Mouse (Mus musculus) adrenal gland, adult 2 months (tissue): ENCODE data around the gene Slc8a2. TPM values are rescaled to one million over a fixed set of nuclear protein-coding genes. Genes with fewer than 3 reads are reported as not detected.

Source experiments
- DNase-seq: peaks from one replicate; pipeline ENCODE4 v3.0.0; 2021
- polyA plus RNA-seq: library from polyadenylated mRNA; depleted of rRNA; stranded (reverse); fragments of >200 nt; gene quantifications from 2 replicates; pipeline ENCODE4 v1.2.3, GENCODE M21; 2012
- total RNA-seq, 2 experiments: library from RNA; stranded (reverse); gene quantifications; 2 replicates each; pipeline ENCODE4 v1.2.3; 2021

The Slc8a2 gene
- total and polyA plus RNA-seq, 3 experiments = 2.0 to 2.7 (median 2.6) TPM

- no peak for DNase-seq
Measured at GRCm38 (mm10) chr7:16172141-16172581, 42.5 kb downstream of the Slc8a2 start.

GRCm38 (mm10) chr7:16172586-16173140 lies 43.0 kb downstream of the Slc8a2 start:
- no peak for DNase-seq

GRCm38 (mm10) chr7:16173146-16173545 lies 43.5 kb downstream of the Slc8a2 start:
- no peak for DNase-seq

GRCm38 (mm10) chr7:16174597-16175541 lies 45.2 kb downstream of the Slc8a2 start, which contains the start of gene Meis3:
Meis3 (plus strand) TSS chr7:16175090.
- DNase-seq = peak; percentile 64

GRCm38 (mm10) chr7:16175542-16175931 lies 45.9 kb downstream of the Slc8a2 start:
- DNase-seq = no peak

GRCm38 (mm10) chr7:16178114-16178513 lies 48.5 kb downstream of the Slc8a2 start:
- no peak for DNase-seq

GRCm38 (mm10) chr7:16183663-16184062 lies 54.0 kb downstream of the Slc8a2 start:
- peak; percentile 49 for DNase-seq

- DNase-seq = no peak
Measured at GRCm38 (mm10) chr7:16187494-16187893, 57.9 kb downstream of the Slc8a2 start.

- peak; percentile 66 for DNase-seq
Measured at GRCm38 (mm10) chr7:16192315-16192714, 62.7 kb downstream of the Slc8a2 start.

- DNase-seq = no peak
Measured at GRCm38 (mm10) chr7:16193702-16194101, 64.1 kb downstream of the Slc8a2 start.

GRCm38 (mm10) chr7:16196616-16197015 lies 67.0 kb downstream of the Slc8a2 start:
- no peak for DNase-seq

GRCm38 (mm10) chr7:16197166-16197565 lies 67.5 kb downstream of the Slc8a2 start:
- DNase-seq = no peak

GRCm38 (mm10) chr7:16198540-16198939 lies 68.9 kb downstream of the Slc8a2 start:
- no peak for DNase-seq

- DNase-seq = no peak
Measured at GRCm38 (mm10) chr7:16201136-16201535, 71.5 kb downstream of the Slc8a2 start.

- peak; percentile 23 for DNase-seq
Measured at GRCm38 (mm10) chr7:16202756-16203504, 73.3 kb downstream of the Slc8a2 start.

GRCm38 (mm10) chr7:16203505-16203903 lies 73.9 kb downstream of the Slc8a2 start:
- DNase-seq = no peak

- no peak for DNase-seq
Measured at GRCm38 (mm10) chr7:16204791-16205190, 75.2 kb downstream of the Slc8a2 start.

- no peak for DNase-seq
Measured at GRCm38 (mm10) chr7:16207076-16207475, 77.5 kb downstream of the Slc8a2 start.

- DNase-seq = peak; percentile 80
Measured at GRCm38 (mm10) chr7:16207496-16207895, 77.9 kb downstream of the Slc8a2 start.

- DNase-seq = no peak
Measured at GRCm38 (mm10) chr7:16208781-16209665, 79.4 kb downstream of the Slc8a2 start.
